Mouse (Mus musculus) heart, adult 2 months (tissue): ENCODE data around the gene Lcor.

Experiments
- CTCF ChIP-seq: fragments of 200-600 bp; IDR thresholded peaks from 2 replicates; pipeline ENCODE4 v1.8.1; 2022; ENCODE audit warnings: antibody characterized with exemption, mild to moderate bottlenecking, moderate library complexity
- EP300 ChIP-seq: fragments of 200-500 bp; IDR thresholded peaks from 2 replicates; pipeline ENCODE4 v1.6.1; 2011; ENCODE audit warnings: low read depth, low read length, control low read depth; ENCODE audit not compliant: insufficient read depth
- POLR2A ChIP-seq: fragments of 200-500 bp; IDR thresholded peaks from 2 replicates; pipeline ENCODE4 v1.6.1; 2011; ENCODE audit warnings: mild to moderate bottlenecking, low read depth, low read length, control low read depth; ENCODE audit not compliant: insufficient read depth

DNA sequence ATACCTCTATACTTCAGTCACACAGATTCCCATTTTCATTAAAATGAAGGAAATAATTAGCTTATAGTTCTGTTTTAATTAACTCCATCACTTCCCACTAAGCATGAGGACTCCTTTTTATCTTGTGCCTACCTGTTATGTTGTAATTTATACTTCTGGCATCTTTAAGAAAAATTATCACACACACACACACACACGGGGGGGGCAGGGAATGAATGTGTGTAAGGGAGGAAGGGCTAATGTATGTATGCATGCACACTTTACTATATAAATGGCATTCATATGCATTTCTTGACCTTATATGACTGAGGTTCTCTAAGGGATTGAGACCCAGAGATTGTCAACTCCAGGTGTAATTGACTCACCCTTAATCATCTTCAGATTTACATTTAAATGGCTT is 33.1 kb downstream of the Lcor start:
- TF ChIP-seq CTCF: no peak
- TF ChIP-seq POLR2A: no peak
- TF ChIP-seq EP300: no peak
